In the genomic region with DNA sequence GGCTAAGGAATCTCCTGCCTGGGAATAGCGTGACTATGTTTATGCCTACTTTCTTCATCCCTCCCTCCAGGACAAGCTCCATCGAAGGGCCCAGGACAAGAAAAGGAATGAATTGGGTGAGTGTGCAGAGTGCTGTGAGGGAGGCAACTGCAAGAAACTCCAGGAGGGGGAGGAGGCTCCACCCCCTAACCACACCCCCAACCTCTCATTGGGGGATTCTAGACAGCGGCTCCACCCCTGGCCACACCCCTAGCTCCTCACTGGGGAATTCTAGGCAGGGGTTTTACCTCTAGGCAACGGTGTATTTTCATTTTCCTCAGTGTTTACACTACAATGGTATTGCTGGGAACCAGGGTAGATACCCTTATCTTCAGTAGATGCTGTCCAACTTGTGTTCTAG, we compare ENCODE assay signal across 14 mouse cellular contexts. TPM values are rescaled to one million over a fixed set of nuclear protein-coding genes. Genes with fewer than 3 reads are reported as not detected.
DNase-seq lines count a peak whose midpoint lies in the region; ATAC-seq and TF ChIP-seq lines count a peak whose summit lies in the region.
"Had no signal": no experiment of that assay in that cellular context is flagged by ENCODE, and none has a peak within 500 bp of the region (broad histone marks: within the 10 kb centered on the region; RNA-seq: fewer than 3 reads in every experiment).

No protein-coding gene starts in this region.

- no peak for TF ChIP-seq EP300 in liver, postnatal 0 days (IDR thresholded peaks at IDR 0.05; ENCODE audit: low read depth)

- no peak for ATAC-seq in liver, postnatal 0 days
- ATAC-seq: forebrain, embryonic 14.5 days had no signal

- no peaks in the 10 kb centered on the region for H3K9me3 ChIP-seq in liver, postnatal 0 days (ENCODE audit: low read length)
- H3K9me3 ChIP-seq: embryonic facial prominence, embryonic 15.5 days; heart, embryonic 13.5 days; midbrain, embryonic 10.5 days had no signal

- no peaks in the 10 kb centered on the region for H3K4me1 ChIP-seq in liver, postnatal 0 days (ENCODE audit: insufficient read depth)
- H3K4me1 ChIP-seq: embryonic facial prominence, embryonic 15.5 days; heart, embryonic 13.5 days; midbrain, embryonic 10.5 days had no signal

- H3K9ac ChIP-seq in liver, postnatal 0 days (replicated peaks), result no peak overlapping the region
- H3K9ac ChIP-seq: embryonic facial prominence, embryonic 15.5 days; heart, embryonic 13.5 days had no signal

- H3K36me3 ChIP-seq in liver, postnatal 0 days (replicated peaks; ENCODE audit: insufficient read depth, low read length), result peaks cover 21% of the 10 kb centered on the region
- H3K36me3 ChIP-seq: embryonic facial prominence, embryonic 15.5 days; heart, embryonic 13.5 days; midbrain, embryonic 10.5 days had no signal

- no peak overlapping the region for H3K27ac ChIP-seq in liver, postnatal 0 days (ENCODE audit: low read depth)
- H3K27ac ChIP-seq: embryonic facial prominence, embryonic 15.5 days; heart, embryonic 13.5 days; midbrain, embryonic 10.5 days had no signal

- no peak for TF ChIP-seq CTCF in liver, postnatal 0 days (IDR thresholded peaks at IDR 0.05; ENCODE audit: low read depth)

- no peak overlapping the region for H3K4me2 ChIP-seq in liver, postnatal 0 days (ENCODE audit: low read depth, low read length)
- H3K4me2 ChIP-seq: embryonic facial prominence, embryonic 15.5 days; heart, embryonic 13.5 days had no signal

- no peaks in the 10 kb centered on the region for H3K27me3 ChIP-seq in liver, postnatal 0 days (ENCODE audit: insufficient read depth, low read length)
- H3K27me3 ChIP-seq: embryonic facial prominence, embryonic 15.5 days; heart, embryonic 13.5 days had no signal

- DNase-seq in thymus, postnatal 25 days, result peak; percentile 27
- DNase-seq in thymus, postnatal 0 days (ENCODE audit: low spot score), result no peak
- peak; percentile 75 for DNase-seq in R1 (ENCODE audit: low read depth, low spot score)
- peak; percentile 40 for DNase-seq in liver, postnatal 0 days
- no peak for DNase-seq in yolk sac, embryonic 10.5 days (ENCODE audit: low spot score)
- no peak for DNase-seq in layer of hippocampus, adult 9-11 months
- DNase-seq in heart, postnatal 4 days, result no peak
- DNase-seq: adrenal gland, postnatal 36 days; kidney, adult 11 months; lung, adult 2 months had no signal

- H3K4me3 ChIP-seq in liver, postnatal 0 days (ENCODE audit: low read depth, low read length), result no peak overlapping the region
- H3K4me3 ChIP-seq: embryonic facial prominence, embryonic 15.5 days; heart, embryonic 13.5 days; midbrain, embryonic 10.5 days had no signal

- WGBS in liver, postnatal 0 days (ENCODE audit: insufficient replicate concordance), result 69% methylated on average over 4 of the region's 4 CpGs

RNA-seq across cellular contexts. Expression of gene Vav1, which starts 26.7 kb away (rescaled TPM):
- polyA plus RNA-seq in thymus, postnatal 0 days (2015; fragmentation: Nextera tagmentation; extraction: Ambion mirVana), result 131 and 133 TPM in 2 replicates
- polyA plus RNA-seq in liver, postnatal 0 days (2015; fragmentation: Nextera tagmentation; extraction: Ambion mirVana), result 13.1 and 14.1 TPM in 2 replicates
- 1 to 10 TPM; 1.0 to 1.4 TPM for total RNA-seq in heart, postnatal 4 days (2021)

RNA-seq across cellular contexts. Expression of gene Adgre1, which starts 52.9 kb away (rescaled TPM):
- polyA plus RNA-seq in thymus, postnatal 0 days (2015; fragmentation: Nextera tagmentation; extraction: Ambion mirVana), result 9.9 and 11.3 TPM in 2 replicates
- polyA plus RNA-seq in liver, postnatal 0 days (2015; fragmentation: Nextera tagmentation; extraction: Ambion mirVana), result 16.2 and 16.4 TPM in 2 replicates
- total RNA-seq in heart, postnatal 4 days (2021), result 1 to 10 TPM; 3.9 to 4.0 TPM

RNA-seq across cellular contexts. Expression of gene Trip10, which starts 56.3 kb away (rescaled TPM):
- polyA plus RNA-seq in thymus, postnatal 0 days (2015; fragmentation: Nextera tagmentation; extraction: Ambion mirVana), result 15.7 and 18.2 TPM in 2 replicates
- 9.3 TPM in 2 replicates for polyA plus RNA-seq in liver, postnatal 0 days (2015; fragmentation: Nextera tagmentation; extraction: Ambion mirVana)
- total RNA-seq in heart, postnatal 4 days (2021), result 10 to 100 TPM; 45.6 to 46.9 TPM

RNA-seq across cellular contexts. Expression of gene Gpr108, which starts 57.3 kb away (rescaled TPM):
- polyA plus RNA-seq in thymus, postnatal 0 days (2015; fragmentation: Nextera tagmentation; extraction: Ambion mirVana), result 37.3 and 40.0 TPM in 2 replicates
- polyA plus RNA-seq in liver, postnatal 0 days (2015; fragmentation: Nextera tagmentation; extraction: Ambion mirVana), result 9.0 and 9.2 TPM in 2 replicates
- 10 to 100 TPM; 19.5 to 20.4 TPM for total RNA-seq in heart, postnatal 4 days (2021)

Comparison
In these comparisons a context has a peak if more than half of its experiments do, and no peak if none do; other contexts are left out.
1. DNase-seq: peak in thymus, postnatal 25 days (single experiment), R1 (single experiment) and liver, postnatal 0 days (single experiment); none in thymus, postnatal 0 days (single experiment), yolk sac, embryonic 10.5 days (single experiment), layer of hippocampus, adult 9-11 months (single experiment) and heart, postnatal 4 days (single experiment).